Mouse (Mus musculus): ENCODE results near the gene Zfp704. TPM values are rescaled to one million over a fixed set of nuclear protein-coding genes. Genes with fewer than 3 reads are reported as not detected.

Gene Zfp704
- polyA plus RNA-seq, 1 experiment from 2014 or later, result 9.5 TPM

GRCm38 (mm10) chr3:9440466-9440865, 169.4 kb downstream of the Zfp704 start:
- WGBS, result 80% methylated on average over 6 of the region's 6 CpGs
- no peaks in the 10 kb centered on the region for H3K4me1 ChIP-seq (ENCODE audit: control insufficient read depth, insufficient read depth, low read length)
- H3K9ac ChIP-seq (ENCODE audit: low read length), result no peak overlapping the region

DNA sequence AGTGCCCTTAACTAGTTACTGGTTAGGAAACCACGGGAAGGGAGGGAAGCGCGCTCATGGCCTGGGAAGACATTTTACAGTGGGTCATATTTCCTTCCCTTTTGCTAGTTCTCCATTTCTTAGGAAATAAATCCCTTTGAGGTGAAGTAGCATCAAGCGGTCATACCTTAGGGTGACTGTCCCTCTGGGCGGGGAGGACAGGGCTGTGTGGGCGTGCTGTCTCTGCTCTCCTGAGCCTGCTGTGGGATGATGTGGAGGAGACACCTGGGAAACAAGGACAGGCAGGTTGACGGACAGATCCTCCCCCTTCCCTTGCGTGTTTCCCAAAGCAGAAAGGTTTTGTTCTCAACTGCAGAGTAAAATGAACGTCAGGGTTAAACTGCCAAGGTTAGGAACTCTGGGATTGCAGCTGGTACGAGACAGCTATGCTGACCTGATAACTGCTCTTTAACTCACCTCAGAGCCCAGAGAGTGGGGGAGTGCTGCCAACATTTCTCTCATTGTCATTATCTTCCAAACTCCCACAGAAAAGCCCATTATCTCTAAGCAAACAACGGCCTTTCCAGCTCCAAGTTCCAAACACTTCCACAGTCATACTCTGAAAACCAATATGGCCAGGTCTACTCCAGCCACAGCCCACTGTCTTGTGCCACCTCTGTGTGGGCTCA, 170.1 kb downstream of the Zfp704 start:
- Histone ChIP-seq H3K9ac (ENCODE audit: low read length) (no peak overlapping the region), H3K4me1 (ENCODE audit: control insufficient read depth, insufficient read depth, low read length) (no peaks in the 10 kb centered on the region), H3K9me3 (replicated peaks; ENCODE audit: control insufficient read depth, low read length) (no peaks in the 10 kb centered on the region), H3K27me3 (ENCODE audit: control insufficient read depth, insufficient read depth, low read length) (no peaks in the 10 kb centered on the region), H3K4me2 (ENCODE audit: low read depth, low read length) (no peak overlapping the region), H3K27ac (ENCODE audit: low read length) (no peak overlapping the region), H3K4me3 (replicated peaks; ENCODE audit: low read length) (no peak overlapping the region), H3K36me3 (ENCODE audit: control insufficient read depth, insufficient read depth, low read length) (peaks cover 8% of the 10 kb centered on the region; the same call in 1 of the 2 replicates)
- 72% methylated on average over 11 of the region's 11 CpGs for WGBS
- no peak for ATAC-seq (ENCODE audit: insufficient read depth, low FRiP score)

More at GRCm38 (mm10) chr3:9440466-9440865, 169.4 kb downstream of the Zfp704 start:
- Histone ChIP-seq H3K9me3 (replicated peaks; ENCODE audit: control insufficient read depth, low read length) (no peaks in the 10 kb centered on the region), H3K27me3 (ENCODE audit: control insufficient read depth, insufficient read depth, low read length) (no peaks in the 10 kb centered on the region), H3K36me3 (ENCODE audit: control insufficient read depth, insufficient read depth, low read length) (peaks cover 8% of the 10 kb centered on the region; the same call in 1 of the 2 replicates), H3K4me2 (ENCODE audit: low read depth, low read length) (no peak overlapping the region), H3K4me3 (replicated peaks; ENCODE audit: low read length) (no peak overlapping the region), H3K27ac (ENCODE audit: low read length) (no peak overlapping the region)
- ATAC-seq (ENCODE audit: insufficient read depth, low FRiP score), result no peak

DNA sequence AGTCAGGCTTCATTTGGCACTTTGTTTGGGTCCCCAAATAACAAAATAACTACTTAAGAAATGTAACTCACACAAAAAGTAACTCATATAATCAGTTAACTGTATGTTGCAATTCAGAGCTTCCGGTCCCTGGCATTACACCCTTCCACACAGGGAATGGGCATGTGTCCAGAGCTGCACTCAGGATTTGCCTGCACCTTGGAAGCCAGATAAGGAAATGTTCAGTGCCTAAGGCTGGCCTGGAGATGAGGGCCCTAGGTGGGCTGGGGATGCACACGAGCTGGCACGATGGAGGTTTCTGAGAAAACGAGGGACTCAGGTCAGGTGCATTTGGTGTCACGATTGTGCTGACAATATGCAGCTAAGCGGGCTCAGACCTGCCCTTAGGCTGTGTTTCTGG, 173.6 kb downstream of the Zfp704 start:
- no peak for ATAC-seq (ENCODE audit: insufficient read depth, low FRiP score)
- Histone ChIP-seq H3K4me3 (replicated peaks; ENCODE audit: low read length) (no peak overlapping the region), H3K4me2 (ENCODE audit: low read depth, low read length) (no peak overlapping the region), H3K4me1 (ENCODE audit: control insufficient read depth, insufficient read depth, low read length) (no peaks in the 10 kb centered on the region), H3K27me3 (ENCODE audit: control insufficient read depth, insufficient read depth, low read length) (no peaks in the 10 kb centered on the region), H3K27ac (ENCODE audit: low read length) (no peak overlapping the region), H3K9ac (ENCODE audit: low read length) (no peak overlapping the region), H3K36me3 (ENCODE audit: control insufficient read depth, insufficient read depth, low read length) (0 out of 2 replicates have a peak, but pooled peaks cover 5% of the 10 kb centered on the region), H3K9me3 (replicated peaks; ENCODE audit: control insufficient read depth, low read length) (no peaks in the 10 kb centered on the region)
- WGBS, result 86% methylated on average over 6 of the region's 6 CpGs

DNA sequence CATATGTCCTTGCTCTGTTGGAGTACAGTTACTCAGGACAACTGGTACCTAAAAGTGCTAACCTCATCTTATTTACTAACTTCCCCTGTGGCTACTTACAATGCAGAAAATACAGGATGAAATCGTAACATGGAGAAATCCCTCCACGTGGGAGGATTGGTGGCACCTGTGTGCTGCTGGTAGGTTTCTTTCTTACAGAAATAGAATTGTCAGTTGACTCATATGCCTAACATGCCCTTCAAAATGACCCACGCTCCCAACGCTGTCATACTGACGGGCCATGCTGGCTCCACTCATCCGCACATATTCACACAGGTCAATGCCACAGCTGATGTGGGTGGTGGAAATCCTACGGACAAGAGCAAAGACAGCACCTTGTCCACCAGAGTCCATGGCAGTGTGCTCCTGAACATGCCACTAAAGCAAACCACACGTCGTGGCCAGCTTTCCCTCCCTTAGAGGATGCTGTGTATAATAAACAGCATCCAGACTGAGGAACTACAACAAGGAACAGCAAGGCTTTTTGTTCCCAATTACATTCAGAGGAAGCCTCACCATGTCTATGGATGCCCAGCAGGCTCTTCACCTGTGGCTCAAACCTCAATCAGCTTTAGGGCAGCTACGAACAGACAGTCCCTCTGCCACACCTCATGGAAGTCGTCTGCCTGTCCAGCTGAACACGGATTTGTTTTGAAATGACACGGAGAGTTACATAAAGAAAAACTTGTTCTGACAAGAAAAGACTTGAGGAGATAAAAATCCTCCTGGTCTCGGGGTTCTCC, 175.3 kb downstream of the Zfp704 start:
- Histone ChIP-seq H3K9me3 (replicated peaks; ENCODE audit: control insufficient read depth, low read length) (no peaks in the 10 kb centered on the region), H3K27ac (ENCODE audit: low read length) (no peak overlapping the region), H3K4me1 (ENCODE audit: control insufficient read depth, insufficient read depth, low read length) (no peaks in the 10 kb centered on the region), H3K36me3 (ENCODE audit: control insufficient read depth, insufficient read depth, low read length) (0 out of 2 replicates have a peak, but pooled peaks cover 5% of the 10 kb centered on the region), H3K4me3 (replicated peaks; ENCODE audit: low read length) (no peak overlapping the region), H3K9ac (ENCODE audit: low read length) (no peak overlapping the region), H3K27me3 (ENCODE audit: control insufficient read depth, insufficient read depth, low read length) (no peaks in the 10 kb centered on the region), H3K4me2 (ENCODE audit: low read depth, low read length) (no peak overlapping the region)
- WGBS, result 84% methylated on average over 14 of the region's 14 CpGs
- no peak for ATAC-seq (ENCODE audit: insufficient read depth, low FRiP score)

- no peak overlapping the region for H3K4me3 ChIP-seq (replicated peaks; ENCODE audit: low read length)
- ATAC-seq (ENCODE audit: insufficient read depth, low FRiP score), result no peak
- H3K27ac ChIP-seq (ENCODE audit: low read length), result no peak overlapping the region
- no peaks in the 10 kb centered on the region for H3K4me1 ChIP-seq (ENCODE audit: control insufficient read depth, insufficient read depth, low read length)
- H3K36me3 ChIP-seq (ENCODE audit: control insufficient read depth, insufficient read depth, low read length), result 0 out of 2 replicates have a peak, but pooled peaks cover 5% of the 10 kb centered on the region
- H3K9ac ChIP-seq (ENCODE audit: low read length), result no peak overlapping the region
- no peaks in the 10 kb centered on the region for H3K27me3 ChIP-seq (ENCODE audit: control insufficient read depth, insufficient read depth, low read length)
- no peak overlapping the region for H3K4me2 ChIP-seq (ENCODE audit: low read depth, low read length)
- no peaks in the 10 kb centered on the region for H3K9me3 ChIP-seq (replicated peaks; ENCODE audit: control insufficient read depth, low read length)
- WGBS, result 82% methylated on average over 16 of the region's 16 CpGs
Measured at GRCm38 (mm10) chr3:9432796-9433526, 176.9 kb downstream of the Zfp704 start.

DNA sequence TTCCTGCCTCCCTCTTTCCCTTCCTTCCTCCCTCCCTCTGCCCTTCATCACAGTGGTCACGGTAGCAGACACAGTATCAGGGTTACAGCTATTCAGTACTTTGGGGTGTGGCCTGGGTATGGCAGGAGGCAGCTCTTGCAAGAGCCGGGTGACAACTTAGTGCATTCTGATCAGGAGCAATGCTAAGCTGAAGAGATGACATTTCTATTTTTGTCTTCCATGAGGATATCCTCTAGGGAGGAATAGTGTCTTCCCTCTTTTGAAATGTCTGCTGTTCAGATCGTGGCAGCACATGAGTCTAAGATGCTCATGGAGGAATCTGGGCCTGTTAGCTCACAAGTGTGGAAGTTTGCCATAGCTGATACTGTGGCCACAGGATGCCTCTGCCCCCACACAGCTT, 177.7 kb downstream of the Zfp704 start:
- Histone ChIP-seq H3K27ac (ENCODE audit: low read length) (no peak overlapping the region), H3K4me2 (ENCODE audit: low read depth, low read length) (no peak overlapping the region), H3K36me3 (ENCODE audit: control insufficient read depth, insufficient read depth, low read length) (no peaks in the 10 kb centered on the region), H3K9ac (ENCODE audit: low read length) (no peak overlapping the region), H3K4me3 (replicated peaks; ENCODE audit: low read length) (no peak overlapping the region), H3K27me3 (ENCODE audit: control insufficient read depth, insufficient read depth, low read length) (no peaks in the 10 kb centered on the region), H3K9me3 (replicated peaks; ENCODE audit: control insufficient read depth, low read length) (no peaks in the 10 kb centered on the region), H3K4me1 (ENCODE audit: control insufficient read depth, insufficient read depth, low read length) (no peaks in the 10 kb centered on the region)
- 66% methylated on average over 3 of the region's 3 CpGs for WGBS
- ATAC-seq (ENCODE audit: insufficient read depth, low FRiP score), result no peak

- Histone ChIP-seq H3K4me1 (ENCODE audit: control insufficient read depth, insufficient read depth, low read length) (no peaks in the 10 kb centered on the region), H3K36me3 (ENCODE audit: control insufficient read depth, insufficient read depth, low read length) (no peaks in the 10 kb centered on the region), H3K9me3 (replicated peaks; ENCODE audit: control insufficient read depth, low read length) (no peaks in the 10 kb centered on the region), H3K27me3 (ENCODE audit: control insufficient read depth, insufficient read depth, low read length) (no peaks in the 10 kb centered on the region), H3K9ac (ENCODE audit: low read length) (no peak overlapping the region), H3K4me3 (replicated peaks; ENCODE audit: low read length) (no peak overlapping the region), H3K27ac (ENCODE audit: low read length) (no peak overlapping the region), H3K4me2 (ENCODE audit: low read depth, low read length) (no peak overlapping the region)
- 78% methylated on average over 3 of the region's 3 CpGs for WGBS
- no peak for ATAC-seq (ENCODE audit: insufficient read depth, low FRiP score)
Measured at GRCm38 (mm10) chr3:9429946-9430345, 179.9 kb downstream of the Zfp704 start.

DNA sequence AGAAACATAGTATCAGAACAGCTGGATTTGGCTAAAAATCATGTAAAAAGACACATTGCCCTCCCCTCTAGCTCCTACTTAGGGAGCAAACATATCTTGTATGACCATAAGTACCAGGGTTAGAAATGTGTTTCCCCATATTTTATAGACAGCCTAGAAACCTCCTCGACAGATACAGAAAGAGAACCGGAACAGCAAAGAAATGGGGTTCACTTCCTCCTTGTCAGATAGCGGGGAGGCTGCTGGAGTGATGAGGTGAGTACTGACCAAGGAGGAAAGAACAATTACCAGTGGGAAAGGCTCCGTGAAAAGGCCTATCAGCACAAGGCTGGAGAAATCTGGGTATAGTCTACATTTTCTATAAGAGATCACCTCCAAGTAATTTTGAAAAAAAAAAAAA, 182.1 kb downstream of the Zfp704 start:
- Histone ChIP-seq H3K4me1 (ENCODE audit: control insufficient read depth, insufficient read depth, low read length) (no peaks in the 10 kb centered on the region), H3K9ac (ENCODE audit: low read length) (no peak overlapping the region), H3K27ac (ENCODE audit: low read length) (no peak overlapping the region), H3K36me3 (ENCODE audit: control insufficient read depth, insufficient read depth, low read length) (no peaks in the 10 kb centered on the region), H3K9me3 (replicated peaks; ENCODE audit: control insufficient read depth, low read length) (no peaks in the 10 kb centered on the region), H3K27me3 (ENCODE audit: control insufficient read depth, insufficient read depth, low read length) (no peaks in the 10 kb centered on the region), H3K4me3 (replicated peaks; ENCODE audit: low read length) (no peak overlapping the region), H3K4me2 (ENCODE audit: low read depth, low read length) (no peak overlapping the region)
- no peak for ATAC-seq (ENCODE audit: insufficient read depth, low FRiP score)
- WGBS, result 85% methylated on average over 4 of the region's 4 CpGs

DNA sequence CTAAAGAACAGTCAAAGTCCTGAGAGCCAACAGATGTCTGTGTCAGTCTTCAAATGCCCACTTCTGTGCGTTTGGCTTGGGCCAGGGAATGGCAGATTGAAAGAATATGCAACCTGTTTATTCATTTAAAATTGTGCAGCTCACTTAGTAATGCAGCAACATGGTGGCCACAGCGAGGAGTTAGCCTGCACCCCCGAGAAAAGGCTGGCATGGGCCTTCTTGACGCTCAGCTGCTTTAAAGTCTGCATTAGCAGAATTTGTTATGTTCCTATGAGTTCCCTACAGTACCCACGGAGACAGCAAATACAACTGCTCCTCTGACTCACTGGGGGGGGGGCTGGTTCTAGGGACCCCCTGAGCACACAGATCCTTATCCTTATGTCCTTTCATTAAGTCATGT, 184.2 kb downstream of the Zfp704 start:
- no peaks in the 10 kb centered on the region for H3K36me3 ChIP-seq (ENCODE audit: control insufficient read depth, insufficient read depth, low read length)
- 88% methylated on average over 5 of the region's 5 CpGs for WGBS

More for the DNA sequence above, 184.2 kb downstream of the Zfp704 start:
- H3K27me3 ChIP-seq (ENCODE audit: control insufficient read depth, insufficient read depth, low read length), result no peaks in the 10 kb centered on the region
- no peak overlapping the region for H3K27ac ChIP-seq (ENCODE audit: low read length)
- H3K4me1 ChIP-seq (ENCODE audit: control insufficient read depth, insufficient read depth, low read length), result no peaks in the 10 kb centered on the region
- no peak overlapping the region for H3K4me2 ChIP-seq (ENCODE audit: low read depth, low read length)
- no peak for ATAC-seq (ENCODE audit: insufficient read depth, low FRiP score)
- no peak overlapping the region for H3K9ac ChIP-seq (ENCODE audit: low read length)
- H3K4me3 ChIP-seq (replicated peaks; ENCODE audit: low read length), result no peak overlapping the region
- no peaks in the 10 kb centered on the region for H3K9me3 ChIP-seq (replicated peaks; ENCODE audit: control insufficient read depth, low read length)

Measured in stomach, embryonic 16.5 days (tissue).